Mouse (Mus musculus): ENCODE data around the gene Sh3pxd2a. TPM values are rescaled to one million over a fixed set of nuclear protein-coding genes. Genes with fewer than 3 reads are reported as not detected.

The Sh3pxd2a gene
- polyA plus RNA-seq, 1 experiment: 150 TPM

DNA sequence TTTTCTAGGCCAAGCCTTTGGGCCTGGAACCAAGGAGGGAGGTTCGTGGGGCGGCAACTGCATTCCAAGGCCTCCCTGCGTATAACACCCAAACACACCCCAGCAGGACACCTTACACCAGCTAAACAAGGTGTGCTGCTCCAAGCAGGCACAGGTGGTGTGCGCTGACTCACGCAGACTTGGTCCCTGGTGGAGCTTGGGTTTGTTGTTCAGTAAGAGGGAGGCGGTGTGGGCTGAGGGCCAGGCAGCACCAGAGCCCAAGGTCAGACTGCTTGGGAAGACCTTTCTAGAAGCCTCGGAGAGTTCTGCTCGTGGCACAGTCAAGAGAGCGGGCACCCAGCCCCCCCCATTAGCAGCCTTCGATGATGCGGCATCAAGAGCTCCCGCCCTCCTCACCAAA, 48.0 kb downstream of the Sh3pxd2a start:
- Histone ChIP-seq H3K4me3 (ENCODE audit: insufficient read depth, low read length) (no peak overlapping the region), H3K27ac (ENCODE audit: insufficient read depth, low read length) (no peak overlapping the region), H3K4me1 (ENCODE audit: control insufficient read depth, insufficient read depth, low read length) (no peaks in the 10 kb centered on the region)
- TF ChIP-seq POLR2A (IDR thresholded peaks at IDR 0.05; ENCODE audit: low read depth, low read length) (no peak), CTCF (IDR thresholded peaks at IDR 0.05; ENCODE audit: borderline replicate concordance, insufficient read depth, low read length) (no peak)

DNA sequence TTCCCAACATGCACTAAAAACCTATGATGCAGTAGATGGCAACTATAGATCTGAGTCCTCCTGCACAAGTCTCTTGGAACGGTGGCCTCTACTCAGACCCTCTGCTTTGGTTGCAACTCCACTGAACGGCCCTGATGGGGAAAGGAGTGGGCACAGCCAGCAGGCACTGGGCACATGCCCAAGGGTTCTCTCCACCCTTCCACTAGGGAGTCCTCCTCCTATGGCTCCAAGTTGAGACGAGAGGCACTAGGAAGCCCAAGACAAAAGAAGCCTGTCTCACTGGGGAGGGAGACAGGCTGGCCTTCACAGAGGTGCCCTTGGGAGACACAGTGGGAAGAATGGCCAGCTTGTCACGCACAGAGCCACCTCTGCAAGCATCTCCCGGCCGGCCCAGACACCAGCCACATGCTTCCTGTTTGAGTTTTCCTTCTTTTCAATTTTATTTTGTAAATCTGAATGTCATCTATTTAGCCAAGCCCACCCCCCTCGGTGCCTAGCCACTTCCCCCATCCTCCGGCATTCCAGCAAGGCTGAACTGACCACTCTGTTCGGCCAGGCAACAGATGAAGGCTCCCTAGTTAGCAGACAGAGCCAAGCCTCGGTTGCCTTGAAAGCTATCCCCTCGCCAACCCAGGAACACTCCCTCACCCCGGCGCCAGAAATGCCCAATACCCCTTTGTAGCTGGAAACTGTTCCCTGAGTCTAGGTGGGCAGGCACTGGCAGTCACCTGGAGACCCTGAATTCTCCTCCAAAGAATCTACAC, 49.9 kb downstream of the Sh3pxd2a start:
- Histone ChIP-seq H3K4me3 (ENCODE audit: insufficient read depth, low read length) (no peak overlapping the region), H3K27ac (ENCODE audit: insufficient read depth, low read length) (no peak overlapping the region), H3K4me1 (ENCODE audit: control insufficient read depth, insufficient read depth, low read length) (no peaks in the 10 kb centered on the region)
- no peak for TF ChIP-seq CTCF (IDR thresholded peaks at IDR 0.05; ENCODE audit: borderline replicate concordance, insufficient read depth, low read length)
- TF ChIP-seq POLR2A (IDR thresholded peaks at IDR 0.05; ENCODE audit: low read depth, low read length): no peak

DNA sequence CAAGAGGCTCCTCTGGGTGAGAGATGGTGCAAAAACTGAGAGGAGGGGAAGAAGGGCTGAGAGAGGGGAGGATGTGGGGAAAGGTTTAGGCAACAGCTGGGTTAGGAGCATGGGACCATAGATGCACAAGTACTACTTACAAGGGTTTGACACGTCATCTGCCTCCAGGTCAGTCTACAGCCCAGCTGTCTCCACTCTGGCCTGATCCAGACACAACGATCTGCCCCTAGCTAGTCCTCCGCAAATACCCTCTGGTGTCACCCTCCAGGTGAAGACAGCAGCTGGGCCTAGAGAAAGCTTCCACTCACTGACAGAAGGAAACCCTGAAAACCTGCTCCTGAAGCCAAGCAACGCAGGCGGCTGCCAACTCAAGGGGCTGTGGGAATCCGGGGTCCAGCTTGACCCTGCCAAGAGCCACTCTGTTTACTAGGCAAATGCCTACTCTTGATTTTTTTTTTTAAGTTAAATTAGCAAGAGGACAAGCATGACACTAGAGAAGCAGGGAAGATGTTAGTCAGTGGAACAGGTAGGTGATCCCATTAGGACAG, 50.7 kb downstream of the Sh3pxd2a start:
- TF ChIP-seq POLR2A (IDR thresholded peaks at IDR 0.05; ENCODE audit: low read depth, low read length) (no peak), CTCF (IDR thresholded peaks at IDR 0.05; ENCODE audit: borderline replicate concordance, insufficient read depth, low read length) (no peak)
- Histone ChIP-seq H3K4me3 (ENCODE audit: insufficient read depth, low read length) (no peak overlapping the region), H3K4me1 (ENCODE audit: control insufficient read depth, insufficient read depth, low read length) (no peaks in the 10 kb centered on the region), H3K27ac (ENCODE audit: insufficient read depth, low read length) (no peak overlapping the region)

DNA sequence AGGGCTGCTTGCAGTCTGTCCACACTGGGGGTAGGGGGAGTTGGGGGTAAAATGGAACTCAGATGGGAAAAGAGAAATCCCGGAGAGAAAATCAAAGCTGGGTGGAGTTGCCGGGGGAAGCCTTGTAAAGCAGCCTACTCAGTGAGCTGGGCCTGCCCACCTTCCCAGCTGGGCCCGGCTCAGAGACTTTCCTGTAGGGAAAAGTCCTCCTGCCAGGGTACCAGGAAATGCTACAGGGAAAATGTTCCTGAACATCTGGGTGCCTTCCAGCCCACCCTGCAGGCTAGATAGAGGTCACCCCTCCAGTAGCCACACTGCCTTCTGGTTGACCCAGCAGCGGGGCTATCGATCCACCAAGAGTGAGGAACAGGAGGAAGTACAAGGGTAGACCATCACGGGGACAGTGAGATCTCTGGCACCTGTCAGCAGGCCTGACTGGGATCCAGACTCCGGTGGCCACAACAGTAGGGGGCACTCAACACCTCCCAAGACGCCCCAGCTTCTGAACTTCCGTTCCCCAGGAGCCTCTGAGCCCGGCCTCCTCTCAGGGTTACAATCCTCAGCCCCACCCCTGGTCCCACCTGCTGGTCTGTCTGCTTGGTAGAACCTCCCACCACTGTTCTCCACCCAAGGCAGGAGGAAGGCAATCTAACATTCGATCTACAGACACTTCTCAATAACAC, 51.5 kb downstream of the Sh3pxd2a start:
- Histone ChIP-seq H3K4me1 (ENCODE audit: control insufficient read depth, insufficient read depth, low read length) (no peaks in the 10 kb centered on the region), H3K4me3 (ENCODE audit: insufficient read depth, low read length) (no peak overlapping the region), H3K27ac (ENCODE audit: insufficient read depth, low read length) (no peak overlapping the region)

DNA sequence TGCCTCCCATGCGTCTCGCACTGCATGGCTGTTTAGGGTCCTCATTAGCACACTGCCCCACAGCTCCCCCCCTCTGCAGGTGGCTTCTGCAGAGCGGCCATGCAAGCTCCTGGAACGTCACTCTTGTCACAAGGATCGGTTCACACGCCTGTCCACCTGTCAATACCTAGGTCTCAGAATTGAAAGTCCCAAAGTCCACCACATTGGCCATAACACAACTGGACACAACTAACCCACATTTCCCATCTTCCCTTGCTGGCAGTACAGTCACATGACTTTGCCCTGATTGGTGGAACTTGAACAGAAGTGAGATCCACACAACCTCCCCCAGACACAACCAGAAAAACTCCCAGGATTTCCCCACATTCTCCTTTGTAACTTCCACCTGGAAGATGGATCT, 53.9 kb downstream of the Sh3pxd2a start:
- Histone ChIP-seq H3K27ac (ENCODE audit: insufficient read depth, low read length) (no peak overlapping the region), H3K4me3 (ENCODE audit: insufficient read depth, low read length) (no peak overlapping the region), H3K4me1 (ENCODE audit: control insufficient read depth, insufficient read depth, low read length) (no peaks in the 10 kb centered on the region)
- TF ChIP-seq CTCF (IDR thresholded peaks at IDR 0.05; ENCODE audit: borderline replicate concordance, insufficient read depth, low read length) (no peak), POLR2A (IDR thresholded peaks at IDR 0.05; ENCODE audit: low read depth, low read length) (no peak)

More for the DNA sequence above, 51.5 kb downstream of the Sh3pxd2a start:
- TF ChIP-seq POLR2A (IDR thresholded peaks at IDR 0.05; ENCODE audit: low read depth, low read length) (no peak), CTCF (IDR thresholded peaks at IDR 0.05; ENCODE audit: borderline replicate concordance, insufficient read depth, low read length) (no peak)

DNA sequence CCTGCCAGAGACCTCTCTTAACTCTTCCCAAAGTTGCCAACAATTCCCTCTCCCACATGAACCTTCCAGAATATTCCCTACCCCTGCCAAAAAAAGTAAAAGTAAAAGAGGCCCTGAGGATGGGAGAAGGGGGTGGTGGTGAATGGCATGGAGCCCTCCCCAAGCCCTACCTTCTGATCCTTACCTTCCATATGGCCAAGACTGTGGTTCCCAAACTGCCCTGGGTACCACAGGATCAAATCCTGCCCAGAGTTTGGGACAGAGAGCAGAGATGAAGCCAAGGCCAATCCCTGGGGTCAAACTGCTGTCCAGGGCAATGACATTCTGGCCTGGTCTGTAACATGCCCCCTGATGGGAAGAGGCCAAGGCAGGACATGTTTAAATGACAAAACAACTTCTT, 55.1 kb downstream of the Sh3pxd2a start:
- Histone ChIP-seq H3K4me3 (ENCODE audit: insufficient read depth, low read length) (no peak overlapping the region), H3K27ac (ENCODE audit: insufficient read depth, low read length) (no peak overlapping the region), H3K4me1 (ENCODE audit: control insufficient read depth, insufficient read depth, low read length) (no peaks in the 10 kb centered on the region)
- TF ChIP-seq CTCF (IDR thresholded peaks at IDR 0.05; ENCODE audit: borderline replicate concordance, insufficient read depth, low read length) (no peak), POLR2A (IDR thresholded peaks at IDR 0.05; ENCODE audit: low read depth, low read length) (no peak)

DNA sequence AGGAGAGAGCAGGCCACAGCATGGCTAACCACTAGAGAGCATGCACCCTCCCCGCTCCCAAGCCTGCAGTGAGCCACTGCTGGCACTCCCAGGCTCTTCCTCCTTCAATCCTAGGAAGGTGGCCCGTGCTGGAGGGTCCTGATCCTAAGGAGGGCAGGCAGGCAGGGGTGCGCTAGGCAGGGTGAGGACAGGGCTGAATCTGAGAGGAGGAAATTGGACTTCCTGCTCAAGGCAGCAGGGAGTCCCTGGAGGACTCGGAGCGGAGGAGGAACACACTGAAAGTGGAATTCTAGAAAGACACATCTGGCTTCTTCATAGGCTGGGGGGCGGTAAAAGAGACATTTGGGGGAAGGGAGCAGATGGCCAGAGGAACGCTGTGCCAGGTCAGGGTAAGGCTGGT, 55.5 kb downstream of the Sh3pxd2a start:
- Histone ChIP-seq H3K4me1 (ENCODE audit: control insufficient read depth, insufficient read depth, low read length) (no peaks in the 10 kb centered on the region), H3K27ac (ENCODE audit: insufficient read depth, low read length) (no peak overlapping the region)
- TF ChIP-seq CTCF (IDR thresholded peaks at IDR 0.05; ENCODE audit: borderline replicate concordance, insufficient read depth, low read length) (no peak), POLR2A (IDR thresholded peaks at IDR 0.05; ENCODE audit: low read depth, low read length) (no peak)

DNA sequence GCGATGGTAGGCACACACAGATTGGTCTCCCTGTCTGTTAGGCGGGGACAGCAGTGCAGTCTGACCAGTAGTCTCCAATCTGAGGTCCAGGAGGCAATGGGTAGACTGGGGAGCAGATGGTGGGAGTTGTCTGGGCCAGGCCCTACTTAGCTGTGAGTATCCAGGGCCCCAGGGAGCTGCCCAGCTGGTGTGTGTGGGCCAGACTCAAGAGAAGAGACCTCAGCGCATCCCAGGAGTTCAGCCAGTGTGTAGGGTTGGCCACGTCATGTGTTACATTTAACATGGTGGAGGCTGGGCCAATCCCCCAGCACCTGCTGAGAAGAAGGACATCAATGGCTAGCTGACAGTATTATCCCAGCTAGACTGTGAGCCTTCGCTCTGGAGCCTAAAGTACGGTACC, 56.9 kb downstream of the Sh3pxd2a start:
- TF ChIP-seq POLR2A (IDR thresholded peaks at IDR 0.05; ENCODE audit: low read depth, low read length) (no peak), CTCF (IDR thresholded peaks at IDR 0.05; ENCODE audit: borderline replicate concordance, insufficient read depth, low read length) (no peak)
- H3K4me1 ChIP-seq (ENCODE audit: control insufficient read depth, insufficient read depth, low read length): no peaks in the 10 kb centered on the region
- no peak overlapping the region for H3K27ac ChIP-seq (ENCODE audit: insufficient read depth, low read length)
- H3K4me3 ChIP-seq (ENCODE audit: insufficient read depth, low read length): no peak overlapping the region

More for the DNA sequence above, 55.5 kb downstream of the Sh3pxd2a start:
- H3K4me3 ChIP-seq (ENCODE audit: insufficient read depth, low read length): no peak overlapping the region

DNA sequence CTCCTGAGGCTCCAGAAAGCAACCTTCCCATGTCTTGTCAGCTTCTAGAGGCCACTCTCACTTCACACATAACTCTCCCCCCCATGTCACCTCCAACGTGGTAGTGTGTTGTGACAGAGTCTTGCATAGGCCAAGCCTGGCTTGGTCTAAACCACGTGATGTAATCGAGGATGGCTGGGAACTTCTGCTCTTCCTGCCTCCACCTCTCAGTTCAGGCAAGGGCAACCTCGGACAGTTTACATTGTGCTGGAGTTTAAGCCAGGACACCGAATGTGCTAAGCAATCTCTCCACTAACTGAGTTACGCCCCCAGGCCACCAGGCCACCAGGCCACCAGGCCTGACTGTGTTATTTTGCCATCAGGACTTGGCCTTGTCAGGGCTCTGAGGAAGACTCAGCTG, 57.7 kb downstream of the Sh3pxd2a start:
- TF ChIP-seq CTCF (IDR thresholded peaks at IDR 0.05; ENCODE audit: borderline replicate concordance, insufficient read depth, low read length): no peak
- Histone ChIP-seq H3K27ac (ENCODE audit: insufficient read depth, low read length) (no peak overlapping the region), H3K4me3 (ENCODE audit: insufficient read depth, low read length) (no peak overlapping the region), H3K4me1 (ENCODE audit: control insufficient read depth, insufficient read depth, low read length) (no peaks in the 10 kb centered on the region)

DNA sequence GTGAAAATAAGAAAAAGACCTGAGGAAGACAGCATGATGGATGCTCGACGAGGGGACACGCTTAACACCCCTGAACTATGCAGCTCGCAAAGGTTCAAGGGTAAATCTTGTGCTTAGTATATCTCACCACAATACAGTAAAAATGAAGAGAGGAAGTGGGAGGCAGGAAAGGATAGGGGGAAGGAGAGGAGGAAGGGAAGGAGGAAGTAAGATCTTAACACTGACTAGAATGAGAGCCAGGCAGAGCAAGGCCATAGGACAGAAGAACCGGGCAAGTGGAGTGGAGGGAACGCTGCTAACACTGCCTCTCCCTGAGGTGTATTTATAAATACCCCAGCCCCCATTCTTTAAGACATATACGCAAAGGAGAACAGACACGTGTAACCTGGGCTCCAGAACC, 58.7 kb downstream of the Sh3pxd2a start:
- peaks cover 3% of the 10 kb centered on the region; the same call in 1 of the 2 replicates for H3K4me1 ChIP-seq (ENCODE audit: control insufficient read depth, insufficient read depth, low read length)
- no peak overlapping the region for H3K4me3 ChIP-seq (ENCODE audit: insufficient read depth, low read length)
- H3K27ac ChIP-seq (ENCODE audit: insufficient read depth, low read length): no peak overlapping the region
- TF ChIP-seq POLR2A (IDR thresholded peaks at IDR 0.05; ENCODE audit: low read depth, low read length) (no peak), CTCF (IDR thresholded peaks at IDR 0.05; ENCODE audit: borderline replicate concordance, insufficient read depth, low read length) (no peak)
